Mouse (Mus musculus): ENCODE measurements around the gene Arap1. TPM values are rescaled to one million over a fixed set of nuclear protein-coding genes. Genes with fewer than 3 reads are reported as not detected.

Gene Arap1
- 10 to 100 TPM; 14.2 to 84.1 TPM for polyA plus RNA-seq (2012; fragmentation: generic; extraction: Trizol)

DNA sequence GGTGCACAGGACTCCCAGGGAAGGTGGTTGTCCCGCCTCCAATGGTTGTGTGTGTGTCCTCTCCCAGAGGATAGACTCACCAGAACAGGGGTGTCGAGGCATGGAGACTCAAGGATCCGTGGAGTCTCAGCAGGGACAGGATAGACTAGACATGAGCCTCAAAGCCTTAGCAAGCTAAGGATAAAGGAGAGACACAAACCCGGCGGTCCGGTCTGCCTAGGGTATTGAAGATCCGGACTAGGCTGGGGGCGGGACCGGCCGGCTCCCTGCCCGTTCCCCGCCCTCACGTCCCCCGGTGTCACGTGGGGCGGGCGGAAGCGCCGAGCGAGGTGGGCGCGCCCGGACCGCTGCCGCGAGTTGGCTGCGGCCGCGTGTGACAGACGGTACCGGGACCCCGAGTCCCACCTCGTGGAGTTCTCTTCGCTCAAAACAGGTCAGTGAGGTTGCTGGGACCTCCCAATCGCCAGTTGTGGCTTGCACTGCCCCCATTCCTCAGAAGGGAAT lies at the start of gene Arap1:
Arap1 (plus strand) TSS at position 301 of the 504 bp plus-strand sequence.

DNA sequence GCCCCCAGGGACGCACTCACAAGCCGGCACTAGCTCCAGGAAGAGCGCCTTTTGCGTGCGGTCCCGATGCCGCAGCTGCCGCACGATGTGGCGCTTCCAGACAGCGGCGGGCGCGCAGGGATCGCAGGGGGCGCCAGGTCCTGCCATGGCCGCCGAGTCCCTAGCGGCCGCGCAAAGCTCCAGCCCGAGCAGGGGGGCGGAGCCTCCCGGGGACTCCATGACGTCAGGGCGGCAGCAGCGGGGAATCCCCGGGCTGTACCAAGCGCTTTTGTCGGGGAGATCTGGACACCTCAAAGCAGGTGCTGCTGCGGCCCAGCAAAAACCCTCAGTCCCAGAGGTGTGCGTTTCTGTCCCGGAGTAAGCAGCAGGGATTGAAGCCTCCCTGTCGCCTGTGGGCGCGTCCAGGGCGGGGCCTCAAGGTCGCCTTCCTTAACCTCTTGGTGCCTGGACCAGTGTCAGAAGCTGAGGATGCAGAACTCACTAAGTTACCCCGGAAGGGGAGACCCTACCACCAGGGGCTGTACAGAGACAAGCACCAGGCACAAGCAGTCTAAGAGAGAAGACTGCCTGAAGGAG lies 45.9 kb upstream of the Arap1 start, which contains the start of gene Atg16l2:
Atg16l2 (minus strand) TSS at position 371 of the 576 bp plus-strand sequence.

DNA sequence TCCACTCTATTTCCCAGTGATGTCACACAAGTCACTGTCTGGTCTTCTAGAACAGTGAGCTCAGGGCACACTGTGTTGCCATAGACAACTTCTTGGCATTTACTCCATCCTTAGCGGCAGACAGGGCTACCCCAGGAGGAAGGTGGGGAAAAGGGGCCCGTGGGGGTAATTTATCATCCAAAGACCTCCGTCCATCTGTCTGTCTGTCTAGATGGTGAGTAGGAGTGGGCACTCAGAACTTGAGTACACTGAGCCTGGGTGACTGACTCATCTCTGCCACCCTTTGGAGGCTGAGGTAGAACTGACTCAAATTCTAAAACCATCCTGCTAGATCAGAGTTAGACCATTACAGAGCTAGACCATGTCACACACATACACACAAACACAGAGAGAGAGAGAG lies 30.9 kb upstream of the Arap1 start, which contains the start of gene Stard10:
Stard10 (plus strand) TSS at position 73 of the 400 bp plus-strand sequence.

DNA sequence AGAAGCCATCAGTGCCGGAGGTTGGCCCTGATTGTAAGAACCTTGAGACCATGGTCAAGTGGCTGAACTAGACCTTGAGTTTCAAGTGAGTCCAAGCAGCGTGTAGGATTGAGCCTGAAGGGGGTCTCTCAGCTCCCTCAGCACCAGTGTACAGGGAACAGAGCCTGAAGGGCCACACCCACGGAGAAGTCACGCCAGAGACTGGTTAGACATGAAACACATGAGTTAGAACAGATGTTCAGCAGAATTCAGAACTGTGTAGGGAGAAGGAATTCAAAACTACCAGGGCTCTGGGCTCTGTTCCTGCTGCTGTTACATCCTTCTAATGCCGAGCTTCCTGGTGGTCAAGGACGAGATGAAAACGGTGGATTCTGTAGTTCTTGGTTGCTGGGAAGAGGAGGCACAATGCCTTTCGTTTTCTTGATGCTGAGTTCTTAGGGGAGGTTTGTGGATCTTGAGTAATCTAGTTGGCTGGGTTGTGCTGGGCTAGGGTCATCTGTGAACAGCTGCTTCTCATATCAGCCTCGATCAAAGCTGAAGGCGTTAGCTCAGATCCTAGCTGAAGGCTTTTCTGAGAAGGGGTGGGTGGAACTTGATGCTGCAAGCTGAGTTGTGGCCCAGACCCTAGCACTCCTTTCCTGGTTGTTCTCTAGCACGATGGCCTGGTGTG lies 62.5 kb downstream of the Arap1 start, which contains the start of gene Gm45837:
Gm45837 (plus strand) TSS at position 620 of the 670 bp plus-strand sequence.

DNA sequence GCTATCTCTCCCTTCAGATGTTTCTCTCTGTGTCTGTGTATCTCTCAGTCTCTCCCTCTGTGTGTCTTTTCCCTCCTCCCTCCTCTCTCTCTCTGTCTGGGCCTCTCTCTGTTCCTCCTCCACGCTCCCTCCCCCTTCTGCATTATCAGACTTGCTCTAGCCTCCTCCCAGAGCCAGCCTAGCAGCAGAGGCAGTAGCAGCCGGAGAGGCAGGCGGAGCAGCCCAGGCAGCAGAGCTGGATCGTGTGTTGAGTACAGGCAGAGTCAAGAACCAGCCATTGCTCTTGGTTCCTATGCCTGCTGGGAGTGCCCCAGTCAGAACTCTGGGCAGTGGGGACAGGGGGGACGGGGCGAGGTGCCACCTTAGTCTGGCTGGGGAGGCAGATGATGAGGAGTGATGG lies 73.7 kb downstream of the Arap1 start, which contains the start of gene Pde2a:
Pde2a (plus strand) TSS at position 163 of the 400 bp plus-strand sequence.

Other genes with a start within 250 kb of the Arap1 start
- gene Atg16l2, start 45.8 kb upstream of the Arap1 start, polyA plus RNA-seq (2012; fragmentation: generic; extraction: Trizol), result 10 to 100 TPM in 1 of 2 experiments, 1 to 10 TPM in 1; 5.5 to 10.1 TPM
- gene Stard10, start 31.0 kb upstream of the Arap1 start, polyA plus RNA-seq (2012; fragmentation: generic; extraction: Trizol), result 10 to 100 TPM in 1 of 2 experiments, 1 to 10 TPM in 1; 8.7 to 13.5 TPM
- gene Gm45837, start 62.8 kb downstream of the Arap1 start, polyA plus RNA-seq (2012; fragmentation: generic; extraction: Trizol), result not detected
- under 1 TPM; 0.06 to 0.08 TPM for gene Pde2a, start 73.6 kb downstream of the Arap1 start, polyA plus RNA-seq (2012; fragmentation: generic; extraction: Trizol)
- gene Art2b, start 237.5 kb downstream of the Arap1 start, polyA plus RNA-seq (2012; fragmentation: generic; extraction: Trizol), result not detected